In genomic region chr9:37734310-37734709, GRCm38 (mm10) we compare ENCODE assay signal across 27 mouse cellular contexts. TPM values are rescaled to one million over a fixed set of nuclear protein-coding genes. Genes with fewer than 3 reads are reported as not detected.
"Had no signal": no experiment of that assay in that cellular context is flagged by ENCODE, and none has a peak within 500 bp of the region (broad histone marks: within the 10 kb centered on the region; RNA-seq: fewer than 3 reads in every experiment).

No protein-coding gene starts in this region.

- H3K4me2 ChIP-seq: kidney, embryonic 15.5 days; limb, embryonic 15.5 days; liver, embryonic 11.5 days; lung, embryonic 14.5 days; midbrain, embryonic 12.5 days; midbrain, embryonic 15.5 days; neural tube, embryonic 12.5 days; neural tube, embryonic 15.5 days had no signal

- DNase-seq: kidney, adult 8-10 months; kidney, postnatal 14 days; layer of hippocampus, adult 9-11 months; liver, postnatal 0 days; lung, embryonic 14.5 days; lung, postnatal 36 days; right cerebral cortex, adult 18-20 months; right cerebral cortex, postnatal 14 days; right cerebral cortex, postnatal 4 days; thymus, adult 2 months; thymus, postnatal 14 days; thymus, postnatal 4 days had no signal

- H3K27ac ChIP-seq: kidney, embryonic 15.5 days; layer of hippocampus, adult 2 months; limb, embryonic 15.5 days; liver, embryonic 14.5 days; midbrain, embryonic 12.5 days; midbrain, embryonic 15.5 days; neural tube, embryonic 12.5 days; neural tube, embryonic 15.5 days; stomach, postnatal 0 days had no signal

- H3K36me3 ChIP-seq: kidney, embryonic 15.5 days; limb, embryonic 15.5 days; midbrain, embryonic 12.5 days; midbrain, embryonic 15.5 days; neural tube, embryonic 12.5 days; neural tube, embryonic 15.5 days had no signal

- H3K27me3 ChIP-seq: kidney, embryonic 15.5 days; limb, embryonic 15.5 days; megakaryocyte, embryonic 14.5 days; midbrain, embryonic 12.5 days; midbrain, embryonic 15.5 days; neural tube, embryonic 12.5 days; neural tube, embryonic 15.5 days had no signal

- H3K4me1 ChIP-seq: kidney, embryonic 15.5 days; limb, embryonic 15.5 days; megakaryocyte, embryonic 14.5 days; midbrain, embryonic 12.5 days; midbrain, embryonic 15.5 days; neural tube, embryonic 12.5 days; neural tube, embryonic 15.5 days had no signal

- H3K9ac ChIP-seq: kidney, embryonic 15.5 days; limb, embryonic 15.5 days; liver, embryonic 14.5 days; liver, postnatal 0 days; lung, embryonic 14.5 days; midbrain, embryonic 12.5 days; midbrain, embryonic 15.5 days; neural tube, embryonic 12.5 days; neural tube, embryonic 15.5 days had no signal

- H3K4me3 ChIP-seq: kidney, embryonic 15.5 days; layer of hippocampus, adult 2 months; limb, embryonic 15.5 days; megakaryocyte, embryonic 14.5 days; midbrain, embryonic 12.5 days; midbrain, embryonic 15.5 days; neural tube, embryonic 12.5 days; neural tube, embryonic 15.5 days had no signal

- ATAC-seq: liver, postnatal 0 days; lung, postnatal 0 days; midbrain, embryonic 15.5 days had no signal

- H3K9me3 ChIP-seq: kidney, embryonic 15.5 days; limb, embryonic 15.5 days; megakaryocyte, embryonic 14.5 days; midbrain, embryonic 12.5 days; midbrain, embryonic 15.5 days; neural tube, embryonic 12.5 days; neural tube, embryonic 15.5 days had no signal

RNA-seq across cellular contexts. Expression of gene Olfr874, which starts 10.6 kb away (rescaled TPM):
- polyA plus RNA-seq: kidney, embryonic 15.5 days; large intestine, adult 2 months; limb, embryonic 11.5 days; limb, embryonic 15.5 days; liver, embryonic 11.5 days; liver, embryonic 14.5 days; liver, postnatal 0 days; lung, embryonic 14.5 days; lung, postnatal 0 days; midbrain, embryonic 12.5 days; midbrain, embryonic 15.5 days; neural tube, embryonic 12.5 days; neural tube, embryonic 15.5 days; stomach, embryonic 14.5 days; stomach, postnatal 0 days; thymus, adult 2 months had no signal

RNA-seq across cellular contexts. Expression of gene Olfr160, which starts 18.3 kb away (rescaled TPM):
- polyA plus RNA-seq: kidney, embryonic 15.5 days; large intestine, adult 2 months; limb, embryonic 11.5 days; limb, embryonic 15.5 days; liver, embryonic 11.5 days; liver, embryonic 14.5 days; liver, postnatal 0 days; lung, embryonic 14.5 days; lung, postnatal 0 days; midbrain, embryonic 12.5 days; midbrain, embryonic 15.5 days; neural tube, embryonic 12.5 days; neural tube, embryonic 15.5 days; stomach, embryonic 14.5 days; stomach, postnatal 0 days; thymus, adult 2 months had no signal

RNA-seq across cellular contexts. Expression of gene Olfr875, which starts 37.3 kb away (rescaled TPM):
- polyA plus RNA-seq: kidney, embryonic 15.5 days; large intestine, adult 2 months; limb, embryonic 11.5 days; limb, embryonic 15.5 days; liver, embryonic 11.5 days; liver, embryonic 14.5 days; liver, postnatal 0 days; lung, embryonic 14.5 days; lung, postnatal 0 days; midbrain, embryonic 12.5 days; neural tube, embryonic 12.5 days; neural tube, embryonic 15.5 days; stomach, embryonic 14.5 days; stomach, postnatal 0 days; thymus, adult 2 months had no signal
